ENCODE assay signal across 24 mouse cellular contexts in genomic region chr2:75929786-75930444, GRCm38 (mm10). TPM values are rescaled to one million over a fixed set of nuclear protein-coding genes. Genes with fewer than 3 reads are reported as not detected.
DNase-seq lines count a peak whose midpoint lies in the region; ATAC-seq and TF ChIP-seq lines count a peak whose summit lies in the region.
"Had no signal": no experiment of that assay in that cellular context is flagged by ENCODE, and none has a peak within 500 bp of the region (broad histone marks: within the 10 kb centered on the region; RNA-seq: fewer than 3 reads in every experiment).

No protein-coding gene starts in this region.

- no peaks in the 10 kb centered on the region for H3K36me3 ChIP-seq in forebrain, embryonic 15.5 days
- no peaks in the 10 kb centered on the region for H3K36me3 ChIP-seq in forebrain, embryonic 16.5 days (ENCODE audit: control insufficient read depth, insufficient read depth)
- no peaks in the 10 kb centered on the region; the same call in none of the 2 replicates for H3K36me3 ChIP-seq in stomach, postnatal 0 days (ENCODE audit: control insufficient read depth, insufficient read depth, low read length)
- H3K36me3 ChIP-seq: neural tube, embryonic 12.5 days had no signal

- H3K4me1 ChIP-seq in forebrain, embryonic 15.5 days, result 0 out of 2 replicates have a peak, but pooled peaks cover 5% of the 10 kb centered on the region
- peaks cover 2% of the 10 kb centered on the region; the same call in 1 of the 2 replicates for H3K4me1 ChIP-seq in forebrain, embryonic 16.5 days (replicated peaks; ENCODE audit: control insufficient read depth, insufficient read depth, low read length)
- H3K4me1 ChIP-seq in cortical plate, adult 2 months (ENCODE audit: control insufficient read depth, insufficient read depth, low read length), result peaks cover 2% of the 10 kb centered on the region; the same call in 1 of the 2 replicates
- no peaks in the 10 kb centered on the region for H3K4me1 ChIP-seq in stomach, postnatal 0 days (replicated peaks; ENCODE audit: control insufficient read depth, insufficient read depth)
- H3K4me1 ChIP-seq: megakaryocyte, embryonic 14.5 days had no signal

- no peak for ATAC-seq in forebrain, embryonic 15.5 days (replicated peaks)
- ATAC-seq in forebrain, embryonic 16.5 days, result no peak
- ATAC-seq in stomach, postnatal 0 days (ENCODE audit: low FRiP score, low TSS enrichment), result peak; percentile 84; the same call in 1 of the 2 replicates
- ATAC-seq: activated CD4-positive, CD25-positive, alpha-beta regulatory T cell, adult 4 months; liver, postnatal 0 days had no signal

- no peak overlapping the region for H3K4me3 ChIP-seq in forebrain, embryonic 15.5 days
- H3K4me3 ChIP-seq in forebrain, embryonic 16.5 days (replicated peaks; ENCODE audit: low read length), result no peak overlapping the region
- no peak overlapping the region for H3K4me3 ChIP-seq in left cerebral cortex, adult 2 months
- no peak overlapping the region for H3K4me3 ChIP-seq in cortical plate, adult 2 months (ENCODE audit: insufficient read depth, low read length)
- H3K4me3 ChIP-seq in stomach, postnatal 0 days (ENCODE audit: low read depth, low read length), result no peak overlapping the region
- H3K4me3 ChIP-seq: forebrain, embryonic 10.5 days; heart, embryonic 10.5 days; hindbrain, embryonic 12.5 days; megakaryocyte, embryonic 14.5 days; neural tube, embryonic 12.5 days had no signal

- WGBS in forebrain, embryonic 15.5 days, result 87% methylated on average over 6 of the region's 6 CpGs
- WGBS in forebrain, embryonic 16.5 days, result 82% methylated on average over 6 of the region's 6 CpGs
- 77% methylated on average over 6 of the region's 6 CpGs for WGBS in stomach, postnatal 0 days

- no peaks in the 10 kb centered on the region for H3K9me3 ChIP-seq in forebrain, embryonic 15.5 days
- no peaks in the 10 kb centered on the region for H3K9me3 ChIP-seq in forebrain, embryonic 16.5 days (ENCODE audit: control insufficient read depth, low read length)
- no peaks in the 10 kb centered on the region for H3K9me3 ChIP-seq in stomach, postnatal 0 days (ENCODE audit: control insufficient read depth, low read length)
- H3K9me3 ChIP-seq: forebrain, embryonic 10.5 days; heart, embryonic 10.5 days; hindbrain, embryonic 12.5 days; megakaryocyte, embryonic 14.5 days; neural tube, embryonic 12.5 days had no signal

- H3K27ac ChIP-seq in forebrain, embryonic 15.5 days (replicated peaks), result 0 out of 2 replicates have a peak overlapping the region, but pooled peaks have one; percentile 28
- no peak overlapping the region for H3K27ac ChIP-seq in forebrain, embryonic 16.5 days (ENCODE audit: low read length)
- H3K27ac ChIP-seq in left cerebral cortex, adult 2 months, result peak overlapping the region; percentile 22; the same call in 1 of the 2 replicates
- H3K27ac ChIP-seq in cortical plate, adult 2 months (ENCODE audit: insufficient read depth, low read length), result 0 out of 2 replicates have a peak overlapping the region, but pooled peaks have one; percentile 28
- no peak overlapping the region for H3K27ac ChIP-seq in stomach, postnatal 0 days (replicated peaks)
- H3K27ac ChIP-seq: forebrain, embryonic 10.5 days; heart, embryonic 10.5 days; hindbrain, embryonic 12.5 days; neural tube, embryonic 12.5 days had no signal

- TF ChIP-seq POLR2A in cortical plate, adult 2 months (IDR thresholded peaks at IDR 0.05; ENCODE audit: extremely low read depth, insufficient read depth, low read length), result no peak

- no peak for TF ChIP-seq EP300 in stomach, postnatal 0 days (optimal IDR thresholded peaks at IDR 0.05)

- no peak for TF ChIP-seq CTCF in left cerebral cortex, adult 2 months (IDR thresholded peaks at IDR 0.05)
- TF ChIP-seq CTCF in cortical plate, adult 2 months (IDR thresholded peaks at IDR 0.05; ENCODE audit: extremely low read depth, insufficient read depth, low read length), result no peak
- TF ChIP-seq CTCF in stomach, postnatal 0 days (IDR thresholded peaks at IDR 0.05; ENCODE audit: low read depth), result no peak

- no peak overlapping the region for H3K9ac ChIP-seq in forebrain, embryonic 15.5 days (replicated peaks)
- no peak overlapping the region for H3K9ac ChIP-seq in forebrain, embryonic 16.5 days (replicated peaks; ENCODE audit: low read depth, low read length)
- no peak overlapping the region for H3K9ac ChIP-seq in stomach, postnatal 0 days (ENCODE audit: low read length)
- H3K9ac ChIP-seq: hindbrain, embryonic 12.5 days; liver, postnatal 0 days; neural tube, embryonic 12.5 days had no signal

- intact Hi-C loops in left cerebral cortex, adult 2 months (cut with DNase I), result no loop called here
- intact Hi-C loops in left cerebral cortex, postnatal 25 days (cut with DNase I), result no loop called here

- no peak for DNase-seq in left cerebral cortex, adult 2 months (ENCODE audit: extremely low spot score in 1 of 2, low spot score in 2 of 2)
- DNase-seq in left cerebral cortex, postnatal 25 days (ENCODE audit: low spot score in 2 of 2), result no peak
- DNase-seq in stomach, postnatal 0 days (ENCODE audit: low spot score), result peak; percentile 59
- DNase-seq in spleen, postnatal 36 days (ENCODE audit: low spot score in 2 of 2), result no peak
- DNase-seq: adrenal gland, adult 8-10 months; gastrocnemius, postnatal 25 days; kidney, adult 11 months; kidney, postnatal 4 days; liver, postnatal 0 days; lung, postnatal 10 days; midbrain, embryonic 14.5 days; right cerebral cortex, postnatal 14 days; thymus, postnatal 14 days had no signal

- no peak overlapping the region for H3K4me2 ChIP-seq in forebrain, embryonic 15.5 days (replicated peaks)
- H3K4me2 ChIP-seq in forebrain, embryonic 16.5 days (ENCODE audit: low read length), result no peak overlapping the region
- H3K4me2 ChIP-seq in stomach, postnatal 0 days (replicated peaks; ENCODE audit: low read depth), result no peak overlapping the region
- H3K4me2 ChIP-seq: hindbrain, embryonic 12.5 days; liver, embryonic 11.5 days; neural tube, embryonic 12.5 days had no signal

- no peaks in the 10 kb centered on the region for H3K27me3 ChIP-seq in forebrain, embryonic 15.5 days
- H3K27me3 ChIP-seq in forebrain, embryonic 16.5 days (replicated peaks; ENCODE audit: control insufficient read depth, insufficient read depth, low read length), result no peaks in the 10 kb centered on the region
- no peaks in the 10 kb centered on the region for H3K27me3 ChIP-seq in stomach, postnatal 0 days (ENCODE audit: control insufficient read depth, insufficient read depth, low read length)
- H3K27me3 ChIP-seq: hindbrain, embryonic 12.5 days; megakaryocyte, embryonic 14.5 days; neural tube, embryonic 12.5 days had no signal

RNA-seq across cellular contexts. Expression of gene Ttc30b, which starts 8.5 kb away (rescaled TPM):
- polyA plus RNA-seq in forebrain, embryonic 15.5 days (2015; fragmentation: Nextera tagmentation; extraction: Ambion mirVana), result 15.3 and 19.3 TPM in 2 replicates
- polyA plus RNA-seq in forebrain, embryonic 16.5 days (2015; fragmentation: Nextera tagmentation; extraction: Ambion mirVana), result 19.6 and 22.0 TPM in 2 replicates
- 10 to 100 TPM; 10.3 to 13.1 TPM for total RNA-seq in left cerebral cortex, adult 2 months (2021)
- 10 to 100 TPM; 12.0 to 13.2 TPM for total RNA-seq in left cerebral cortex, postnatal 25 days (2021)
- 9.6 and 10.6 TPM in 2 replicates for polyA plus RNA-seq in cortical plate, adult 2 months (2012; rRNA removed)
- 10.3 and 10.6 TPM in 2 replicates for polyA plus RNA-seq in stomach, postnatal 0 days (2015; fragmentation: Nextera tagmentation; extraction: Ambion mirVana)
- total RNA-seq: MEL had no signal

RNA-seq across cellular contexts. Expression of gene Ttc30a2, which starts 48.1 kb away (rescaled TPM):
- 0.47 and 0.79 TPM in 2 replicates for polyA plus RNA-seq in forebrain, embryonic 15.5 days (2015; fragmentation: Nextera tagmentation; extraction: Ambion mirVana)
- 0.67 and 0.98 TPM in 2 replicates for polyA plus RNA-seq in forebrain, embryonic 16.5 days (2015; fragmentation: Nextera tagmentation; extraction: Ambion mirVana)
- total RNA-seq in left cerebral cortex, adult 2 months (2021), result under 1 TPM; 0.28 to 0.50 TPM
- total RNA-seq in left cerebral cortex, postnatal 25 days (2021), result under 1 TPM; 0.25 to 0.85 TPM
- polyA plus RNA-seq in cortical plate, adult 2 months (2012; rRNA removed), result 0.11 and 0.19 TPM in 2 replicates
- 0.17 and 0.27 TPM in 2 replicates for polyA plus RNA-seq in stomach, postnatal 0 days (2015; fragmentation: Nextera tagmentation; extraction: Ambion mirVana)
- total RNA-seq: MEL had no signal
- polyA plus RNA-seq: activated CD4-positive, CD25-positive, alpha-beta regulatory T cell, adult 4 months had no signal

RNA-seq across cellular contexts. Expression of gene Ttc30a1, which starts 51.9 kb away (rescaled TPM):
- polyA plus RNA-seq in forebrain, embryonic 15.5 days (2015; fragmentation: Nextera tagmentation; extraction: Ambion mirVana), result 7.7 and 8.4 TPM in 2 replicates
- 7.4 and 8.4 TPM in 2 replicates for polyA plus RNA-seq in forebrain, embryonic 16.5 days (2015; fragmentation: Nextera tagmentation; extraction: Ambion mirVana)
- 1 to 10 TPM; 2.9 to 3.4 TPM for total RNA-seq in left cerebral cortex, adult 2 months (2021)
- 1 to 10 TPM; 2.8 to 3.1 TPM for total RNA-seq in left cerebral cortex, postnatal 25 days (2021)
- 2.8 and 3.0 TPM in 2 replicates for polyA plus RNA-seq in cortical plate, adult 2 months (2012; rRNA removed)
- 3.3 and 3.8 TPM in 2 replicates for polyA plus RNA-seq in stomach, postnatal 0 days (2015; fragmentation: Nextera tagmentation; extraction: Ambion mirVana)
- total RNA-seq: MEL had no signal

Comparison
In these comparisons a context has a peak if more than half of its experiments do, and no peak if none do; other contexts are left out.
1. H3K27ac ChIP-seq: peak in forebrain, embryonic 15.5 days (single experiment), left cerebral cortex, adult 2 months (single experiment) and cortical plate, adult 2 months (single experiment); none in forebrain, embryonic 16.5 days (single experiment) and stomach, postnatal 0 days (single experiment).